Mouse (Mus musculus) olfactory bulb, adult 2 months (tissue): ENCODE data around the gene Pax5.

Experiments
- CTCF ChIP-seq: fragments of 200-500 bp; IDR thresholded peaks from 2 replicates; pipeline ENCODE4 v1.5.1; 2012; ENCODE audit warnings: low read depth, mild to moderate bottlenecking, low read length, moderate library complexity; ENCODE audit not compliant: insufficient read depth
- POLR2A ChIP-seq: fragments of 200-500 bp; IDR thresholded peaks from 2 replicates; pipeline ENCODE4 v1.6.1; 2012; ENCODE audit warnings: mild to moderate bottlenecking, low read depth, low read length, moderate library complexity; ENCODE audit not compliant: insufficient read depth

DNA sequence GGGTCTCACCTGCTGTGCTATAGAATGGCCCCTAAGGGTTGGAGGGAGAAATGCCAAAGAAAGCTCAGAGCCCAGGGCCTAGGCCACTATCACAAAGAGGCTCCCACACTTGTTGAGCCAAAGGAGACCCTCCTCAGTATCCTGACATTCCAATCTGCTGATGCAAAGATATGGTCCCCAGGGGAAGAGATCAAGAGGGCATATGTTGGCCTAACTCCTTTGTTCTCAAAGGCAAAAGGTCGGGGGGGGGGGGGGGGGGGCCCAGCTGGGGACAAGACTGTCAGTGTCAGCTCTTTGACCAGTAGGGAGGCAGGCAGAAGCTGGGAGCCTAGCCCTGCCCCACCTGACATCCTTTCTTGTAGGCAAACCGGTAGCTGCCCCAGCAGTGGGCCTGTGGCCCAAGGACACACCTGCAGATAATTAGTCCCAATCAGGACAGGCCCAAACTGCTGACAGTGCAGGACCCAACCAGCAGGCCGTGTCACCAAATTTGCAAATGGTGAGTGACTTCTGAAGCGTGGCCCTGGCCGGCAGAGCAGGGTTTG is 108.0 kb downstream of the Pax5 start:
- TF ChIP-seq CTCF, result no peak
- TF ChIP-seq POLR2A, result no peak
